Mouse (Mus musculus): ENCODE results near the gene Lmf1. TPM values are rescaled to one million over a fixed set of nuclear protein-coding genes. Genes with fewer than 3 reads are reported as not detected.

Lmf1 gene
- 5.3 and 18.8 TPM in 2 replicates for polyA plus RNA-seq (2011; ENCODE audit: insufficient read depth, insufficient read length, low replicate concordance, missing spikeins)

DNA sequence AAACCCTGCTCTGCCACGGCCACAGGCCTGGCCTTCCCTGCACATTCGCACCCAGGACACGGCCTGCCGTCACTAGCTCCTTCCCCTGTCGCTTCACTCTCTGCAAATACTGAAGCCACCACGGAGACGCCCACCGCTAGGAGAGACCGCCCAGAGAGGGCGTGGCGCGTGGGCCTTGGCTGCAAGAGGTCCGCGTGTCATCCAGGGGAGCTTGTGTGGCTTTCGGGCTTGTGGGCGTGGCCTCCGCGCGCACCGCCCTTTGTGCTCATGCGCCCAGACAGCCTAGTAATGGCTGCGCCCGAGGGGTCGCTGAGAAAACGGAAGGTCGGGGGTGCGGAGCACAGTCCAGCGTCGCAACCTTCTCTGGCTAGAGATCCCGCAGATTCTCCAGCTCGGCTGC lies at the start of gene Lmf1:
Gene Lmf1 (plus strand): TSS at position 166 of the 400 bp plus-strand sequence.
- under 1% methylated on average over 31 of the region's 31 CpGs for WGBS
- Histone ChIP-seq H3K4me1 (ENCODE audit: control insufficient read depth, insufficient read depth, low read length) (no peaks in the 10 kb centered on the region; the same call in 1 of the 2 replicates), H3K27ac (ENCODE audit: control insufficient read depth, insufficient read depth, low read depth, low read length, poor library complexity) (no peak within 1 kb of the TSS), H3K4me3 (replicated peaks; ENCODE audit: control insufficient read depth, low read depth, low read length) (peak within 1 kb of the TSS; percentile 70)
- TF ChIP-seq POLR2A (IDR thresholded peaks at IDR 0.05; ENCODE audit: borderline replicate concordance, control insufficient read depth, low read depth, low read length) (peak; percentile 84), CTCF (IDR thresholded peaks at IDR 0.05; ENCODE audit: control insufficient read depth, insufficient read depth, low read length) (peak; percentile 24; the same call in 1 of the 2 replicates)

GRCm38 (mm10) chr17:25530357-25531022 lies 48.4 kb upstream of the Lmf1 start:
- WGBS, result 68% methylated on average over 8 of the region's 8 CpGs
- H3K4me3 ChIP-seq (replicated peaks; ENCODE audit: control insufficient read depth, low read depth, low read length), result no peak overlapping the region
- no peaks in the 10 kb centered on the region for H3K4me1 ChIP-seq (ENCODE audit: control insufficient read depth, insufficient read depth, low read length)
- TF ChIP-seq CTCF (IDR thresholded peaks at IDR 0.05; ENCODE audit: control insufficient read depth, insufficient read depth, low read length) (no peak), POLR2A (IDR thresholded peaks at IDR 0.05; ENCODE audit: borderline replicate concordance, control insufficient read depth, low read depth, low read length) (no peak)
- H3K27ac ChIP-seq (ENCODE audit: control insufficient read depth, insufficient read depth, low read depth, low read length, poor library complexity), result no peak overlapping the region; the same call in 1 of the 2 replicates

GRCm38 (mm10) chr17:25538945-25539875 lies 39.7 kb upstream of the Lmf1 start:
- Histone ChIP-seq H3K4me3 (replicated peaks; ENCODE audit: control insufficient read depth, low read depth, low read length) (no peak overlapping the region), H3K27ac (ENCODE audit: control insufficient read depth, insufficient read depth, low read depth, low read length, poor library complexity) (no peak overlapping the region), H3K4me1 (ENCODE audit: control insufficient read depth, insufficient read depth, low read length) (no peaks in the 10 kb centered on the region)
- 60% methylated on average over 27 of the region's 27 CpGs for WGBS
- TF ChIP-seq POLR2A (IDR thresholded peaks at IDR 0.05; ENCODE audit: borderline replicate concordance, control insufficient read depth, low read depth, low read length), result no peak
- TF ChIP-seq CTCF (IDR thresholded peaks at IDR 0.05; ENCODE audit: control insufficient read depth, insufficient read depth, low read length), result no peak

- Histone ChIP-seq H3K27ac (ENCODE audit: control insufficient read depth, insufficient read depth, low read depth, low read length, poor library complexity) (no peak overlapping the region), H3K4me3 (replicated peaks; ENCODE audit: control insufficient read depth, low read depth, low read length) (no peak overlapping the region), H3K4me1 (ENCODE audit: control insufficient read depth, insufficient read depth, low read length) (no peaks in the 10 kb centered on the region)
- TF ChIP-seq POLR2A (IDR thresholded peaks at IDR 0.05; ENCODE audit: borderline replicate concordance, control insufficient read depth, low read depth, low read length), result no peak
- TF ChIP-seq CTCF (IDR thresholded peaks at IDR 0.05; ENCODE audit: control insufficient read depth, insufficient read depth, low read length), result no peak
- 70% methylated on average over 5 of the region's 5 CpGs for WGBS
These were observed 38.2 kb upstream of the Lmf1 start for GRCm38 (mm10) chr17:25540731-25541130.

DNA sequence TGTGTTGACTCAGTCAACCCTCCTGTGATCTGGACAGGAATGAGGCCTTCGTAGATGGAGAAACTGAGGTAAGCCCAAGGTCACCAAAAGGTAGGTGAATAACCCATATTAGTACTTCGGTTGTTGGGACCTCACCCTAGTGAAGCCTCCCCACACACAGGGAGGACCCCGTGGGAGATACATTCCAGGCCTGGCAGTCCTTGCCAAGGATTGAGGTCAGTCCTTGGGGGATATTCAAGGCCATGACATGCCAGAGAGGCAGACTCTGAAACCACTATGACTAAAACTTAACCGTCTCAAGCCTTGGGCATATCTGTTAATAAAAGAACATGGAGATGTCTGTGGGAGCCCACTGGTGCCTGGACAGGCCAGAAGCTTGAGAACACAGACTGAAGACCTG lies 37.1 kb upstream of the Lmf1 start:
- TF ChIP-seq POLR2A (IDR thresholded peaks at IDR 0.05; ENCODE audit: borderline replicate concordance, control insufficient read depth, low read depth, low read length), result no peak
- no peak for TF ChIP-seq CTCF (IDR thresholded peaks at IDR 0.05; ENCODE audit: control insufficient read depth, insufficient read depth, low read length)
- H3K27ac ChIP-seq (ENCODE audit: control insufficient read depth, insufficient read depth, low read depth, low read length, poor library complexity), result no peak overlapping the region
- no peak overlapping the region for H3K4me3 ChIP-seq (replicated peaks; ENCODE audit: control insufficient read depth, low read depth, low read length)
- no peaks in the 10 kb centered on the region for H3K4me1 ChIP-seq (ENCODE audit: control insufficient read depth, insufficient read depth, low read length)
- 78% methylated on average over 4 of the region's 4 CpGs for WGBS

DNA sequence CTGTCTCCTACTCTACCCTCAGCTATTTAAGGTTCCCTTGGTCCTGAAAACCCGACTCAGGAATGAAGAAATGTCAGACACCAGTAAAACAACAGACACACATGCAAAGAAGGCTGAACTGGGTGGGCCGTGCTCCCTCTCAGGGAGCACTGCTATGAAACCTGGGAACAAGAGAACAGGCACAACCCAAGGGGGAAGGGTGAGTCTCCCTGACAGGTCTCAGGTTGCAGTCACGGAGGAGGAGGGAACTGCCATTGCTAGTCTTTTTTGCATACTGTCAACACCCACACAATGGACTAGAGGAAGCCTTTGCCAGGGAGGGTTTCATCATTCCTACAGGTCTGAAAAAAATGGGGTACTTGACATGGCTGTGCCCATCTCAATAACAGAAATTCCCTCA lies 31.9 kb upstream of the Lmf1 start:
- no peaks in the 10 kb centered on the region for H3K4me1 ChIP-seq (ENCODE audit: control insufficient read depth, insufficient read depth, low read length)
- TF ChIP-seq CTCF (IDR thresholded peaks at IDR 0.05; ENCODE audit: control insufficient read depth, insufficient read depth, low read length) (no peak), POLR2A (IDR thresholded peaks at IDR 0.05; ENCODE audit: borderline replicate concordance, control insufficient read depth, low read depth, low read length) (no peak)
- WGBS, result 39% methylated on average over 3 of the region's 3 CpGs
- no peak overlapping the region for H3K4me3 ChIP-seq (replicated peaks; ENCODE audit: control insufficient read depth, low read depth, low read length)
- no peak overlapping the region for H3K27ac ChIP-seq (ENCODE audit: control insufficient read depth, insufficient read depth, low read depth, low read length, poor library complexity)

GRCm38 (mm10) chr17:25550020-25550419 lies 28.9 kb upstream of the Lmf1 start:
- Histone ChIP-seq H3K4me3 (replicated peaks; ENCODE audit: control insufficient read depth, low read depth, low read length) (no peak overlapping the region), H3K27ac (ENCODE audit: control insufficient read depth, insufficient read depth, low read depth, low read length, poor library complexity) (no peak overlapping the region), H3K4me1 (ENCODE audit: control insufficient read depth, insufficient read depth, low read length) (no peaks in the 10 kb centered on the region)
- no peak for TF ChIP-seq CTCF (IDR thresholded peaks at IDR 0.05; ENCODE audit: control insufficient read depth, insufficient read depth, low read length)
- 81% methylated on average over 5 of the region's 5 CpGs for WGBS

GRCm38 (mm10) chr17:25551313-25551712 lies 27.6 kb upstream of the Lmf1 start:
- H3K4me1 ChIP-seq (ENCODE audit: control insufficient read depth, insufficient read depth, low read length), result no peaks in the 10 kb centered on the region
- 78% methylated on average over 11 of the region's 11 CpGs for whole genome bisulfite sequencing
- no peak overlapping the region for H3K27ac ChIP-seq (ENCODE audit: control insufficient read depth, insufficient read depth, low read depth, low read length, poor library complexity)
- TF ChIP-seq CTCF (IDR thresholded peaks at IDR 0.05; ENCODE audit: control insufficient read depth, insufficient read depth, low read length) (no peak), POLR2A (IDR thresholded peaks at IDR 0.05; ENCODE audit: borderline replicate concordance, control insufficient read depth, low read depth, low read length) (no peak)
- H3K4me3 ChIP-seq (replicated peaks; ENCODE audit: control insufficient read depth, low read depth, low read length), result no peak overlapping the region

Measured in bone marrow, adult 2 months (tissue).